Mouse (Mus musculus): Measurements from ENCODE around the gene Med16. TPM values are rescaled to one million over a fixed set of nuclear protein-coding genes. Genes with fewer than 3 reads are reported as not detected.

Gene Med16
- total and polyA plus RNA-seq, 3 experiments: 10.4 to 49.4 (median 12.0) TPM

DNA sequence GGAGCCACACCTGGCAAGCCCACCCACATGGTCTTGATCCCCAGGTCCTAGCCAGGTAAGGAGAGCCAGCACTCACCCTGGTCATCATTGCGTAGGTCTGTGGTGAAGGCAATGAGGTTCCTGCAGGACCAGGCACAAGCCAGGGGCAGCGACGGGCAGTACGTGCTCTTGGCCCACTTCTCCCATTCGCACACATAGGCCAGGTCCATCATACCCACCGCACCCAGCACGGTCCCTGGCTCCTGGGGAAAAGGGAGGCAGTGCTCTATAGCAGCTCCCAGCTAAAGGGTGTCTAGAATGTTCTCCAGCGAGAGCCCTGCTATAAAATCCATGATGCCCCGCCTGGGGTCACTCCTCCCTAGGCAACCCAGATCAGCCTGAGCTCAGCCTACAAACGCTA lies 1.3 kb downstream of the Med16 start:
- H3K27me3 ChIP-seq (ENCODE audit: insufficient read depth, low read length): no peaks in the 10 kb centered on the region
- H3K36me3 ChIP-seq (replicated peaks): peaks cover 80% of the 10 kb centered on the region
- TF ChIP-seq POLR2AphosphoS5 (IDR thresholded peaks at IDR 0.05; ENCODE audit: insufficient replicate concordance, low read depth, low read length) (no peak), GATA1 (IDR thresholded peaks at IDR 0.05; ENCODE audit: borderline replicate concordance, low read length) (no peak), CTCF (IDR thresholded peaks at IDR 0.05; ENCODE audit: low read depth, low read length) (no peak), TAL1 (conservative IDR thresholded peaks at IDR 0.05; ENCODE audit: low read depth, low read length) (no peak)
- H3K4me1 ChIP-seq (ENCODE audit: insufficient read depth, low read depth, low read length): peaks cover 45% of the 10 kb centered on the region
- DNase-seq (ENCODE audit: low spot score) (no peak), ATAC-seq (ENCODE audit: extremely low read depth, insufficient number of reproducible peaks, low FRiP score, poor library complexity, severe bottlenecking) (no peak)
- no peaks in the 10 kb centered on the region for H3K9me3 ChIP-seq (replicated peaks)
- H3K4me3 ChIP-seq (ENCODE audit: low read depth, low read length): peak overlapping the region; percentile 15; the same call in 1 of the 2 replicates

- Histone ChIP-seq H3K9me3 (replicated peaks) (no peaks in the 10 kb centered on the region), H3K4me3 (ENCODE audit: low read depth, low read length) (no peak overlapping the region), H3K27me3 (ENCODE audit: insufficient read depth, low read length) (no peaks in the 10 kb centered on the region), H3K4me1 (ENCODE audit: insufficient read depth, low read depth, low read length) (peaks cover 39% of the 10 kb centered on the region), H3K36me3 (replicated peaks) (peaks cover 80% of the 10 kb centered on the region)
- TF ChIP-seq CTCF (IDR thresholded peaks at IDR 0.05; ENCODE audit: low read depth, low read length) (no peak), GATA1 (IDR thresholded peaks at IDR 0.05; ENCODE audit: borderline replicate concordance, low read length) (no peak), TAL1 (conservative IDR thresholded peaks at IDR 0.05; ENCODE audit: low read depth, low read length) (no peak), GATA2 (IDR thresholded peaks at IDR 0.05; ENCODE audit: borderline replicate concordance, low read depth, low read length) (no peak), POLR2AphosphoS5 (IDR thresholded peaks at IDR 0.05; ENCODE audit: insufficient replicate concordance, low read depth, low read length) (no peak)
- ATAC-seq (ENCODE audit: extremely low read depth, insufficient number of reproducible peaks, low FRiP score, poor library complexity, severe bottlenecking) (no peak), DNase-seq (ENCODE audit: low spot score) (no peak)
Observed at GRCm38 (mm10) chr10:79906712-79907111, 2.0 kb downstream of the Med16 start.

DNA sequence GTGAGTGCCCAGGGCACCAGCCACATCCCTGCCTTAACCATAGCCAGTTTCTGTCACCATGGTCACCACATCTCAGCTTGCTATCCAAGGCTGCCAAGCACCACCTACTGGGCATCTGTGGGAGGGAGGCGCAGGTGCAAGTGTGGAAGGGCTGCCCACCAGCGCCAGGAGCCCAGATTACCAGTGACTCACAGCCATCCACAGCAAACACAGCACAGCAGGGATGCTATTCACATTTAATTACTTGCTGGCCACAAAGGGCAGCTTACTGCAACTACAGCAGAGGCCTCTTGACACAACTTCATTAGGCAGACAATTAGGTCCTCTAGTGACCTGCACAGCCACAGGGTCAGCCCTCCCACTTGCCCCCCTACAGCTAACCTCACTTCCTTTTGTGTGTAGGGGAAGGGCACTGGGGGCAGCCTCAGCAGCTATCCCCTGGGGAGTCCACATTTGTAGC lies 7.7 kb downstream of the Med16 start:
- no peak for TF ChIP-seq TAL1 (conservative IDR thresholded peaks at IDR 0.05; ENCODE audit: low read depth, low read length)
- TF ChIP-seq GATA1 (IDR thresholded peaks at IDR 0.05; ENCODE audit: borderline replicate concordance, low read length): no peak
- TF ChIP-seq POLR2AphosphoS5 (IDR thresholded peaks at IDR 0.05; ENCODE audit: insufficient replicate concordance, low read depth, low read length): no peak
- TF ChIP-seq CTCF (IDR thresholded peaks at IDR 0.05; ENCODE audit: low read depth, low read length): no peak
- no peak for TF ChIP-seq GATA2 (IDR thresholded peaks at IDR 0.05; ENCODE audit: borderline replicate concordance, low read depth, low read length)
- H3K27me3 ChIP-seq (ENCODE audit: insufficient read depth, low read length): no peaks in the 10 kb centered on the region; the same call in 1 of the 2 replicates
- H3K36me3 ChIP-seq (replicated peaks): peaks cover 92% of the 10 kb centered on the region
- no peak overlapping the region for H3K4me3 ChIP-seq (ENCODE audit: low read depth, low read length)
- peaks cover 29% of the 10 kb centered on the region for H3K4me1 ChIP-seq (ENCODE audit: insufficient read depth, low read depth, low read length)
- no peak for ATAC-seq (ENCODE audit: extremely low read depth, insufficient number of reproducible peaks, low FRiP score, poor library complexity, severe bottlenecking)
- no peaks in the 10 kb centered on the region for H3K9me3 ChIP-seq (replicated peaks)
- DNase-seq (ENCODE audit: low spot score): no peak

GRCm38 (mm10) chr10:79897316-79898245 lies 11.1 kb downstream of the Med16 start:
- no peaks in the 10 kb centered on the region; the same call in 1 of the 2 replicates for H3K27me3 ChIP-seq (ENCODE audit: insufficient read depth, low read length)
- H3K4me1 ChIP-seq (ENCODE audit: insufficient read depth, low read depth, low read length): peaks cover 29% of the 10 kb centered on the region
- ATAC-seq (ENCODE audit: extremely low read depth, insufficient number of reproducible peaks, low FRiP score, poor library complexity, severe bottlenecking) (no peak), DNase-seq (ENCODE audit: low spot score) (no peak)
- TF ChIP-seq TAL1 (conservative IDR thresholded peaks at IDR 0.05; ENCODE audit: low read depth, low read length) (no peak), CTCF (IDR thresholded peaks at IDR 0.05; ENCODE audit: low read depth, low read length) (no peak), GATA2 (IDR thresholded peaks at IDR 0.05; ENCODE audit: borderline replicate concordance, low read depth, low read length) (no peak), GATA1 (IDR thresholded peaks at IDR 0.05; ENCODE audit: borderline replicate concordance, low read length) (no peak), POLR2AphosphoS5 (IDR thresholded peaks at IDR 0.05; ENCODE audit: insufficient replicate concordance, low read depth, low read length) (no peak)
- H3K9me3 ChIP-seq (replicated peaks): no peaks in the 10 kb centered on the region
- H3K4me3 ChIP-seq (ENCODE audit: low read depth, low read length): no peak overlapping the region
- H3K36me3 ChIP-seq (replicated peaks): peaks cover 88% of the 10 kb centered on the region

DNA sequence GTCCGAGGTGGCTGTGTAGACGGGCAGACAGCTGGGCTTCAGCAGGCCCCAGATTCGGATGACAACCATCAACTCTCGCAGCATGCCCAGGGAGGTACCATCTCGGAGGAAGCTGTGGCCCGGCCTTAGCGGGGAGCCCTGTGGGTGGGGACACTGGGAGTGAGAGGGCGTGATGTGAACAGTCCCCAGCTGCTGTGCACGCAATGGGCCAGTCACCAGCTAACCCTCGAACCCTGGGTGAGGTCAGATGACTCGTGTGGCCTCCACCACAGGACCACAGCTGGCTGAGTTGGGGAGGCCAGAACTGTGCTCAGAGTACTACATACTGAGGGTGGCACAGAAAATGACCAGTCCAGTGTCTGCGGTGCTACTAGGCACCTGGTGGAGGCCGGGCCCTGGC lies 11.9 kb downstream of the Med16 start:
- ATAC-seq (ENCODE audit: extremely low read depth, insufficient number of reproducible peaks, low FRiP score, poor library complexity, severe bottlenecking) (no peak), DNase-seq (ENCODE audit: low spot score) (no peak)
- Histone ChIP-seq H3K4me3 (ENCODE audit: low read depth, low read length) (no peak overlapping the region), H3K4me1 (ENCODE audit: insufficient read depth, low read depth, low read length) (peaks cover 32% of the 10 kb centered on the region), H3K27me3 (ENCODE audit: insufficient read depth, low read length) (peaks cover 5% of the 10 kb centered on the region; the same call in 1 of the 2 replicates), H3K36me3 (replicated peaks) (peaks cover 81% of the 10 kb centered on the region), H3K9me3 (replicated peaks) (no peaks in the 10 kb centered on the region)
- no peak for TF ChIP-seq POLR2AphosphoS5 (IDR thresholded peaks at IDR 0.05; ENCODE audit: insufficient replicate concordance, low read depth, low read length)
- TF ChIP-seq GATA2 (IDR thresholded peaks at IDR 0.05; ENCODE audit: borderline replicate concordance, low read depth, low read length): no peak
- TF ChIP-seq GATA1 (IDR thresholded peaks at IDR 0.05; ENCODE audit: borderline replicate concordance, low read length): no peak
- no peak for TF ChIP-seq TAL1 (conservative IDR thresholded peaks at IDR 0.05; ENCODE audit: low read depth, low read length)
- TF ChIP-seq CTCF (IDR thresholded peaks at IDR 0.05; ENCODE audit: low read depth, low read length): no peak

GRCm38 (mm10) chr10:79896306-79896705 lies 12.4 kb downstream of the Med16 start:
- no peak for DNase-seq (ENCODE audit: low spot score)
- TF ChIP-seq CTCF (IDR thresholded peaks at IDR 0.05; ENCODE audit: low read depth, low read length): no peak
- no peak for TF ChIP-seq GATA1 (IDR thresholded peaks at IDR 0.05; ENCODE audit: borderline replicate concordance, low read length)
- no peak for TF ChIP-seq TAL1 (conservative IDR thresholded peaks at IDR 0.05; ENCODE audit: low read depth, low read length)
- TF ChIP-seq GATA2 (IDR thresholded peaks at IDR 0.05; ENCODE audit: borderline replicate concordance, low read depth, low read length): no peak
- Histone ChIP-seq H3K9me3 (replicated peaks) (no peaks in the 10 kb centered on the region), H3K4me3 (ENCODE audit: low read depth, low read length) (no peak overlapping the region; the same call in 1 of the 2 replicates), H3K27me3 (ENCODE audit: insufficient read depth, low read length) (peaks cover 10% of the 10 kb centered on the region; the same call in 1 of the 2 replicates), H3K36me3 (replicated peaks) (peaks cover 76% of the 10 kb centered on the region), H3K4me1 (ENCODE audit: insufficient read depth, low read depth, low read length) (peaks cover 32% of the 10 kb centered on the region)
- ATAC-seq (ENCODE audit: extremely low read depth, insufficient number of reproducible peaks, low FRiP score, poor library complexity, severe bottlenecking): no peak
